15 mouse cellular contexts compared by ENCODE assay signal in genomic region chr13:30259326-30259725, GRCm38 (mm10).
DNase-seq lines count a peak whose midpoint lies in the region; ATAC-seq and TF ChIP-seq lines count a peak whose summit lies in the region.
"Had no signal": no experiment of that assay in that cellular context is flagged by ENCODE, and none has a peak within 500 bp of the region (broad histone marks: within the 10 kb centered on the region; RNA-seq: fewer than 3 reads in every experiment).

No protein-coding gene starts in this region.

- no peak overlapping the region for H3K4me2 ChIP-seq in kidney, embryonic 16.5 days (replicated peaks; ENCODE audit: low read depth, low read length)
- H3K4me2 ChIP-seq in stomach, postnatal 0 days (replicated peaks; ENCODE audit: low read depth), result no peak overlapping the region
- H3K4me2 ChIP-seq: forebrain, embryonic 15.5 days; heart, embryonic 13.5 days; limb, embryonic 13.5 days; liver, embryonic 12.5 days had no signal

- no peak overlapping the region for H3K9ac ChIP-seq in kidney, embryonic 16.5 days (replicated peaks; ENCODE audit: low read length)
- no peak overlapping the region for H3K9ac ChIP-seq in MEL (ENCODE audit: control insufficient read depth, low read depth, low read length, poor library complexity, severe bottlenecking)
- no peak overlapping the region for H3K9ac ChIP-seq in stomach, postnatal 0 days (ENCODE audit: low read length)
- H3K9ac ChIP-seq: forebrain, embryonic 15.5 days; heart, embryonic 13.5 days; limb, embryonic 13.5 days; liver, embryonic 12.5 days had no signal

- H3K79me2 ChIP-seq in MEL (ENCODE audit: control insufficient read depth, insufficient read depth, low read length, poor library complexity), result no peaks in the 10 kb centered on the region

- H3K4me3 ChIP-seq in kidney, embryonic 16.5 days (ENCODE audit: low read length), result no peak overlapping the region
- no peak overlapping the region for H3K4me3 ChIP-seq in MEL (ENCODE audit: control insufficient read depth in 1 of 2, insufficient read depth in 1 of 2, low read depth in 2 of 2, low read length in 2 of 2)
- no peak overlapping the region for H3K4me3 ChIP-seq in stomach, postnatal 0 days (ENCODE audit: low read depth, low read length)
- H3K4me3 ChIP-seq: forebrain, embryonic 15.5 days; heart, adult 2 months; heart, embryonic 13.5 days; layer of hippocampus, adult 2 months; limb, embryonic 13.5 days; liver, embryonic 12.5 days; midbrain, embryonic 10.5 days; myocyte had no signal

- H3K4me1 ChIP-seq in kidney, embryonic 16.5 days (ENCODE audit: insufficient read depth, low read length), result peaks cover 13% of the 10 kb centered on the region
- 0 out of 4 replicates have a peak, but pooled peaks cover 0 to 3% of the 10 kb centered on the region in 2 experiments for H3K4me1 ChIP-seq in MEL (ENCODE audit: control insufficient read depth in 1 of 2, insufficient read depth in 2 of 2, low read length in 2 of 2)
- no peaks in the 10 kb centered on the region for H3K4me1 ChIP-seq in stomach, postnatal 0 days (replicated peaks; ENCODE audit: control insufficient read depth, insufficient read depth)
- H3K4me1 ChIP-seq: forebrain, embryonic 15.5 days; limb, embryonic 13.5 days; liver, embryonic 12.5 days had no signal

- no peak for TF ChIP-seq EP300 in MEL (IDR thresholded peaks at IDR 0.05; ENCODE audit: low read depth in 1 of 2, low read length in 2 of 2)
- TF ChIP-seq EP300 in stomach, postnatal 0 days (optimal IDR thresholded peaks at IDR 0.05), result no peak

- no peak for DNase-seq in kidney, adult 8-10 months
- peak; percentile 66 for DNase-seq in CD4-positive helper T cell, adult 2 months (ENCODE audit: low read depth, low spot score)
- DNase-seq in MEL (ENCODE audit: low read depth, low spot score), result peak; percentile 27
- DNase-seq in stomach, postnatal 0 days (ENCODE audit: low spot score), result no peak

- 85% methylated on average over 9 of the region's 9 CpGs for WGBS in kidney, embryonic 16.5 days
- WGBS in stomach, postnatal 0 days, result 83% methylated on average over 9 of the region's 9 CpGs

- no peak for TF ChIP-seq CTCF in MEL (IDR thresholded peaks at IDR 0.05 in 2 of 3, conservative IDR thresholded peaks at IDR 0.05 in 1 of 3; ENCODE audit: control insufficient read depth in 1 of 3, insufficient read depth in 1 of 3, low read depth in 2 of 3, low read length in 3 of 3, poor library complexity in 1 of 3, severe bottlenecking in 1 of 3)
- no peak for TF ChIP-seq CTCF in stomach, postnatal 0 days (IDR thresholded peaks at IDR 0.05; ENCODE audit: low read depth)

- no peak for TF ChIP-seq RAD21 in MEL (IDR thresholded peaks at IDR 0.05; ENCODE audit: low read depth, low read length)

- no peaks in the 10 kb centered on the region for H3K36me3 ChIP-seq in kidney, embryonic 16.5 days (ENCODE audit: insufficient read depth, low read length)
- H3K36me3 ChIP-seq in MEL (ENCODE audit: control insufficient read depth in 1 of 2, insufficient read depth in 2 of 2, low read length in 2 of 2), result 0 out of 4 replicates have a peak, but pooled peaks cover 0 to 3% of the 10 kb centered on the region in 2 experiments
- no peaks in the 10 kb centered on the region for H3K36me3 ChIP-seq in stomach, postnatal 0 days (ENCODE audit: control insufficient read depth, insufficient read depth, low read length)
- H3K36me3 ChIP-seq: forebrain, embryonic 15.5 days; heart, embryonic 13.5 days; limb, embryonic 13.5 days; liver, embryonic 12.5 days; midbrain, embryonic 10.5 days had no signal

- H3K27me3 ChIP-seq in kidney, embryonic 16.5 days (ENCODE audit: insufficient read depth, low read length), result no peaks in the 10 kb centered on the region
- peaks cover 0 to 2% of the 10 kb centered on the region in 2 experiments; a peak in 2 of 4 replicates for H3K27me3 ChIP-seq in MEL (ENCODE audit: control insufficient read depth in 1 of 2, insufficient read depth in 2 of 2, low read length in 2 of 2)
- no peaks in the 10 kb centered on the region for H3K27me3 ChIP-seq in stomach, postnatal 0 days (ENCODE audit: control insufficient read depth, insufficient read depth, low read length)
- H3K27me3 ChIP-seq: forebrain, embryonic 15.5 days; limb, embryonic 13.5 days; liver, embryonic 12.5 days had no signal

- peak; percentile 46; the same call in 1 of the 2 replicates for ATAC-seq in kidney, embryonic 16.5 days (ENCODE audit: low FRiP score, low TSS enrichment)
- ATAC-seq in inflammation-experienced regulatory T-cells, adult 6 months, result peak; percentile 41
- ATAC-seq in granulocyte monocyte progenitor cell, adult 5-6 weeks (replicated peaks; ENCODE audit: poor library complexity, severe bottlenecking), result no peak
- no peak for ATAC-seq in stomach, postnatal 0 days (ENCODE audit: low FRiP score, low TSS enrichment)
- ATAC-seq: liver, embryonic 12.5 days had no signal

- TF ChIP-seq POLR2A in MEL (IDR thresholded peaks at IDR 0.05; ENCODE audit: control insufficient read depth in 1 of 2, insufficient read depth in 1 of 2, low read depth in 1 of 2, low read length in 2 of 2, poor library complexity in 1 of 2), result no peak

- no peak overlapping the region for H3K27ac ChIP-seq in kidney, embryonic 16.5 days (ENCODE audit: low read length)
- no peak overlapping the region for H3K27ac ChIP-seq in MEL (ENCODE audit: control insufficient read depth, low read depth, low read length)
- no peak overlapping the region for H3K27ac ChIP-seq in stomach, postnatal 0 days (replicated peaks)
- H3K27ac ChIP-seq: forebrain, embryonic 15.5 days; heart, adult 2 months; heart, embryonic 13.5 days; layer of hippocampus, adult 2 months; limb, embryonic 13.5 days; liver, embryonic 12.5 days; midbrain, embryonic 10.5 days had no signal

- no peaks in the 10 kb centered on the region for H3K9me3 ChIP-seq in kidney, embryonic 16.5 days (ENCODE audit: low read length)
- H3K9me3 ChIP-seq in MEL (replicated peaks; ENCODE audit: insufficient read depth, low read length), result no peaks in the 10 kb centered on the region
- H3K9me3 ChIP-seq in stomach, postnatal 0 days (ENCODE audit: control insufficient read depth, low read length), result no peaks in the 10 kb centered on the region
- H3K9me3 ChIP-seq: forebrain, embryonic 15.5 days; heart, embryonic 13.5 days; limb, embryonic 13.5 days; liver, embryonic 12.5 days; midbrain, embryonic 10.5 days had no signal

TF ChIP-seq in MEL, 35 proteins besides CTCF, POLR2A, EP300 and RAD21:
- TF ChIP-seq SIN3A (IDR thresholded peaks at IDR 0.05; ENCODE audit: low read length) (no peak), ETS1 (IDR thresholded peaks at IDR 0.05; ENCODE audit: low read depth, low read length) (no peak), GATA1 (IDR thresholded peaks at IDR 0.05; ENCODE audit: low read depth, low read length) (0 out of 2 replicates have a peak, but pooled peaks have one; percentile 45)

Comparison
In these comparisons a context has a peak if more than half of its experiments do, and no peak if none do; other contexts are left out.
1. ATAC-seq: peak in kidney, embryonic 16.5 days (single experiment) and inflammation-experienced regulatory T-cells, adult 6 months (single experiment); none in granulocyte monocyte progenitor cell, adult 5-6 weeks (single experiment) and stomach, postnatal 0 days (single experiment).
2. DNase-seq: peak in CD4-positive helper T cell, adult 2 months (single experiment) and MEL (single experiment); none in kidney, adult 8-10 months (0 of 2) and stomach, postnatal 0 days (single experiment).